Mouse (Mus musculus) embryonic facial prominence, embryonic 12.5 days (tissue): ENCODE data around the gene Odf3. TPM values are rescaled to one million over a fixed set of nuclear protein-coding genes. Genes with fewer than 3 reads are reported as not detected.

Source experiments
- ATAC-seq: fragments of 200-750 bp; cut with Nextera tagmentation; 2 replicates; pipeline ENCODE4 v1.8.0; 2017; ENCODE audit not compliant: insufficient number of reproducible peaks, insufficient read depth, low FRiP score, low TSS enrichment
- H3K27ac ChIP-seq: fragments of 300-500 bp; sonication (generic); 2 replicates; pipeline ENCODE4 v1.5.1; 2016; ENCODE audit warnings: mild to moderate bottlenecking
- H3K27me3 ChIP-seq: fragments of 300-500 bp; sonication (generic); 2 replicates; pipeline ENCODE4 v1.6.1; 2016; ENCODE audit warnings: mild to moderate bottlenecking, moderate library complexity
- H3K36me3 ChIP-seq: fragments of 300-500 bp; sonication (generic); 2 replicates; pipeline ENCODE4 v1.6.1; 2016; ENCODE audit warnings: mild to moderate bottlenecking
- H3K4me1 ChIP-seq: fragments of 300-500 bp; sonication (generic); 2 replicates; pipeline ENCODE4 v1.6.1; 2016
- H3K4me2 ChIP-seq: fragments of 300-500 bp; sonication (generic); replicated peaks from 2 replicates; pipeline ENCODE4 v1.6.1; 2016; ENCODE audit warnings: mild to moderate bottlenecking, moderate library complexity
- H3K4me3 ChIP-seq: fragments of 300-500 bp; sonication (generic); 2 replicates; pipeline ENCODE4 v1.5.1; 2016; ENCODE audit warnings: mild to moderate bottlenecking
- H3K9ac ChIP-seq: fragments of 300-500 bp; sonication (generic); 2 replicates; pipeline ENCODE4 v1.6.1; 2016; ENCODE audit warnings: mild to moderate bottlenecking, moderate library complexity
- H3K9me3 ChIP-seq: fragments of 300-500 bp; sonication (generic); 2 replicates; pipeline ENCODE4 v1.6.1; 2016; ENCODE audit warnings: mild to moderate bottlenecking, moderate library complexity
- whole genome bisulfite sequencing: fragments of 180-500 bp; shearing (Covaris S2); methylation state at CpG from one replicate; pipeline ENCODE4 v1.1.7; 2016; 5-methylcytosine and 5-hydroxymethylcytosine counted together
- polyA plus RNA-seq: library from polyadenylated mRNA; unstranded; fragments of >200 nt; fragmentation: Nextera tagmentation; extraction: Ambion mirVana; gene quantifications from 2 replicates; pipeline ENCODE4 v1.2.1, GENCODE M21; 2016

Gene Odf3
- polyA plus RNA-seq, 1 experiment from 2014 or later: not detected

DNA sequence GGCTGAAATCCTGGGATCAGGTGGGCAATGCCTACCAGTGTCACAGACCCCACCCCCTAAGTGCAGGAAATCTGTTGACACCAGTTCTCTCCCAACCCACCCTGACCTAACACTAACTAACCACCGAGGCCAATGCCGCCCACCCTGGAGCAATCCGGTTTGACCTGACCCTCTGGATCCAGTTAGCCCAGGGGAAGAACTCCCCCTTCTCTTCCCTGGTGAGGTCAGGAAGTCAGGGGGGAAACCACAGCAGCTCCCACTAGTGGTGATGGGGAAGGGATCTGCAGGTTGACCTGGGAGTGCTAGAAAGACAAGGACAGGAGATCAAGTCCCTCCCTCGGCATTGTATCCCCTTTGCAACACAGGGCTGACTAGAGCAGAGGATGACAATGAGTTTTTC is 1.9 kb upstream of the Odf3 start:
- H3K9ac ChIP-seq: no peak overlapping the region
- 29% methylated on average over 4 of the region's 4 CpGs for WGBS
- H3K36me3 ChIP-seq: no peaks in the 10 kb centered on the region
- H3K4me3 ChIP-seq: no peak overlapping the region
- no peak overlapping the region for H3K27ac ChIP-seq
- H3K9me3 ChIP-seq: no peaks in the 10 kb centered on the region
- no peak overlapping the region for H3K4me2 ChIP-seq
- no peak for ATAC-seq
- H3K4me1 ChIP-seq: no peaks in the 10 kb centered on the region; the same call in 1 of the 2 replicates
- H3K27me3 ChIP-seq: peaks cover 26% of the 10 kb centered on the region

DNA sequence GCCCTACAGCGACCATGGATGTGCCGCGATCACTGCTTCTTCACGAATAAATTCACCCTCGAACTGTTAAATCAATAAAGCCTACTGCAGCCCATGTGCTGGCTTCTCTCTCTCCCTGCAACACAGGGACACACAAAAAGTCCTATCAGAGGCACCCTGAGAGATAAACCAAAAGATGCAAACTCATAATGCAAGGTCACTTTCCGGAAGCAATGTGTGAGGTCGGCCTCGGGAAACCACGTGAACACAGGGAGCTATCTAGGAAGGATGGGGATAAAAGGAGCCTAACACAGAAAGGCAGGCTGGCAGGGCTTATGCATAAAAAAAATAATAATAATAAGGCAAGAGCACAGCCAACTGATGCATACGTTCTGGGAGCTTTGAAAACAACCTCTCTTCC is 929 bp upstream of the Odf3 start:
- ATAC-seq: no peak
- H3K27me3 ChIP-seq: peaks cover 16% of the 10 kb centered on the region
- H3K4me1 ChIP-seq: no peaks in the 10 kb centered on the region
- WGBS: 85% methylated on average over 10 of the region's 10 CpGs
- H3K27ac ChIP-seq: no peak overlapping the region
- H3K4me2 ChIP-seq: no peak overlapping the region
- no peak overlapping the region for H3K9ac ChIP-seq
- no peak overlapping the region for H3K4me3 ChIP-seq
- no peaks in the 10 kb centered on the region for H3K9me3 ChIP-seq
- H3K36me3 ChIP-seq: peaks cover 4% of the 10 kb centered on the region

DNA sequence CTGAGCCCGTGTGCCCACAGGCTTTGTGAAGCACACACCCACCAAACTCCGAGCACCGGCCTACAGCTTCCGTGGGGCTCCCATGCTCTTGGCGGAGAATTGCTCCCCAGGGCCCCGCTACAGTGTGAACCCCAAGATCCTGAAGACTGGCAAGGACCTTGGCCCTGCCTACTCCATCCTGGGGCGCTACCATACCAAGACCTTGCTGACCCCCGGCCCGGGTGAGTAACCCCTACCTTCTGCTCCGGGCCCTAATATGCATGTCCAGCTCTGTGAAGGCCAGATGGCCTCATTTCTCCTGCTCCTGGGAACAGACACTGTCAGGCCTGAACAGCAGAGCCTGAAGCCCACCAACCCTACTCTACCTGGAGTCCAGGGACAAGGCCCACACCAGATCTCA is 986 bp downstream of the Odf3 start:
- WGBS: 87% methylated on average over 10 of the region's 10 CpGs
- H3K36me3 ChIP-seq: peaks cover 23% of the 10 kb centered on the region
- H3K4me1 ChIP-seq: no peaks in the 10 kb centered on the region
- H3K4me2 ChIP-seq: no peak overlapping the region
- no peak for ATAC-seq
- H3K9ac ChIP-seq: no peak overlapping the region
- no peak overlapping the region for H3K27ac ChIP-seq
- no peak overlapping the region for H3K4me3 ChIP-seq
- H3K9me3 ChIP-seq: no peaks in the 10 kb centered on the region
- peaks cover 2% of the 10 kb centered on the region; the same call in 1 of the 2 replicates for H3K27me3 ChIP-seq

DNA sequence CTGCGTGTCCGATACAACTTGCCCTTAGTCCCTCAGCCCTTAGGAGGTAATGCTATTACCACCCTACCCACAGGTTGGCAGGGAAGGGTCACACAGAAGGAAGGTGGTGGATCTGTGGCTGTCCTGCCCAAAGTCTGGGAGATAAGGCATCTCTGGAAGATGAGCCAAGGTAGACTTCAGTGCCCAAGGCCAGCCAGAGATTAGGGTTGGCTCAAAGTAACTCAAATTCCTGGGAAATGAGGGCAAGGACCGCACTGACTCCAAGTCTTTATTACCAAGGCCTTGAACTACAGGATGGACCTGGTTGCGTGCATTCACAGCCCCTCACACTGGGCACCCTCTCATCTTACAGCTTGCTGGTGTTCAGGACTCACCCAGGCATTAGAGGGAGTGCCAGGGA is 4.3 kb downstream of the Odf3 start:
- ATAC-seq: no peak
- no peak overlapping the region for H3K4me2 ChIP-seq
- H3K4me1 ChIP-seq: peaks cover 7% of the 10 kb centered on the region
- WGBS: 96% methylated on average over 4 of the region's 4 CpGs
- peaks cover 34% of the 10 kb centered on the region for H3K36me3 ChIP-seq
- H3K9me3 ChIP-seq: no peaks in the 10 kb centered on the region
- no peak overlapping the region for H3K4me3 ChIP-seq
- H3K9ac ChIP-seq: no peak overlapping the region
- no peak overlapping the region for H3K27ac ChIP-seq
- H3K27me3 ChIP-seq: no peaks in the 10 kb centered on the region

DNA sequence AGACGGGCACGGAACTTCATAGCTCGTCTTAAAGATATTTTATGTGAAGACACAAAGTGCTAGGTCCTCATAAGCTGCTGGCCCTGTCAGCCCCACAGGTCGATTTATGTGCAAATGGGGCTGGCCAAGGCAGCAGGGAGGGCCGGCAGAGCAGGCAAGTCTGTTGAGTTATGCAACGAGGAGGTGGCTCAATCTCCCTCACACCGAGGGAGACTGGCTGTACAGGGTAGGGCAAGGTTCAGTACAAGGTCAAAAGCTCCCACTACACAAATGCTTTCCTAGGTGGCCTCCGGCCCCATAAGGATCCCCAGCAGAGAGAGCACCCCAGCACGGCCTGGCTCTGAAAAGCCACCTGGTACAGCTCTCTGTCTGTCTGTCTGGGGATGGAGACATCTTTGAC is 5.8 kb downstream of the Odf3 start:
- Histone ChIP-seq H3K4me2 (no peak overlapping the region), H3K9me3 (no peaks in the 10 kb centered on the region), H3K27ac (no peak overlapping the region), H3K4me3 (no peak overlapping the region), H3K9ac (no peak overlapping the region), H3K27me3 (no peaks in the 10 kb centered on the region), H3K4me1 (peaks cover 14% of the 10 kb centered on the region), H3K36me3 (peaks cover 34% of the 10 kb centered on the region)
- 87% methylated on average over 9 of the region's 9 CpGs for WGBS
- ATAC-seq: no peak

DNA sequence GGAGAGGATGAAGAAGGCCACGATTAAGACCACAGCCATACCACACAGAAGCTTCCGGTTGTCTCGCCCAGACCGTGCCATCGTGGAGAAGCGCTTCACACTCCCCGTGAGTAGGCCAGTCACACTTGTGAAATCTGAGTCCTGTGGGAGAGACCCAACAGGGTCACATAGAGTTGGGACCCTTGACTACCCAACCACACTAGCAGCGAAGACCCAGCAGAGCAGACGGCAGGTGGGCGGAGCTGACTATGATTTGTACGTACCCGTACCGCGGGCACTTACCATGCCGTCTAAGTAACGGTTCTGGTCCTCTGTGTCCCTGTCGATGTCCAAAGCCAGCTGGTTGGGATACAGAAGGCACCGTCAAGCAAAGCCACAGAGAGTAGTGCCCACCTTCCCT is 6.9 kb downstream of the Odf3 start:
- Histone ChIP-seq H3K9ac (no peak overlapping the region), H3K27me3 (no peaks in the 10 kb centered on the region), H3K9me3 (no peaks in the 10 kb centered on the region), H3K36me3 (peaks cover 43% of the 10 kb centered on the region), H3K27ac (no peak overlapping the region), H3K4me2 (no peak overlapping the region), H3K4me1 (peaks cover 21% of the 10 kb centered on the region), H3K4me3 (no peak overlapping the region)
- WGBS: 95% methylated on average over 18 of the region's 18 CpGs
- ATAC-seq: no peak

DNA sequence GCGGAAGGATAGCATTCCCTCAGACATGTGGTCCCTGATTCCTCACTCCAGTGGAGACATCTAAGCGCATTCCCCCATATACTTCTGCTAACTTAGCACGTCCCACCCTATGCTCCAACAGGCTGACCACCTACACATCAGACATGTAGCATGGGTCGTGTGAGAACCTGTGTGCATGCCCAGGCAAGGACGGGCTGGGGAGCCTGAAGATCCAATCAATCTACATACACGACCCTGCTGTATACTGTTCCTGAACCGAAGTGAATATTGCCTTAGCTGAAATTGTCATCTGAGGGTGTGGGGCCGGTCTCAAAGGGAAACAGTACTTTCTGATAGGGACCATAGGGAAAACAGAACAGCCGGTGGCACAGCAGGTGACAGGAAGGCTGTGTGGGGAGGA is 7.6 kb downstream of the Odf3 start:
- WGBS: 79% methylated on average over 9 of the region's 9 CpGs

DNA sequence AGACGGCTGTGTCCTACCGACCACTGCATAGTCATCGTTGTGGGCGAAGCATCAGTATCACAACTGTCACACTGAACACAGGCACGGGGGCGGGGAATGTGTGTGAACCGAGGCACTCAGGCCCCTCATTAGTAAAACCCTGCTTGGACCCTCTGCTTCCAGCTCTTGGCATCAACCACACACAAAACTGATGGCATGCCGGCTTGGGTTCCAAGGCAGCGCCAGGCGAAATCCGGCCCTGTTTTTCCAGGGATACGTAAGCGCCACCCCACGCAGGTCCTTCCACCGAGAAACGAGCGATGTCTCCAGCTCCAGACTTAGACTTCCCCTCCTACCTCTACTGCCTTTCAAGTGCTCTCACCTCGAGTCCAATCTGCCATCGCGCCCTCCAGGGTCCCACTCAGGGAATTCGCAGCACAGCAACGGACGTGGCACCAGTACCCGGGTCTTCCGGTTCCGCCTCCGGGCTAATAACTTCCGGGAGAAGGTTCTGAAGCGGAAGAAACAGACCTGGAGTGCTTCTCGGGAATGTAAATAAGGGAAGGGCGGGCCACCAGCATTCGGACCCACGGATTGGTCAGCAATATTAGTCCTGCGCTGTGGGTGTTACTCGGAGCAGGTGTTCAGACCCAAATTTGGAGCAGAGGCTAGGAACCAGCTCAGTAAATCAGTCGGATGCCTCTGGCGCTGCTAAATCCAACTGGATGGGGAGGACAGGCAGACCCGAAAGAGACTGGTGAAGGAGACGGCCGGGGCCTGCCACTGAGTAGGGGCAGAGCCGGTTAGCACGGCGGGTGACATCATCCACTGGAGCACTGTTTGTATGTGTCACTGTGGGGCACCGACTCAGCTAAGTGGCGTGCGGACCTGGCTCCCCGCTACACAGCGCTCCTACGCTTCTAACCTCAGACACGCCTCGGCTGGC is 8.5 kb downstream of the Odf3 start, which contains the start of gene Gm45785:
Gene Gm45785, minus strand, starts transcription at position 472 of the 925 bp plus-strand sequence.
- no peaks in the 10 kb centered on the region for H3K9me3 ChIP-seq
- ATAC-seq: peak; percentile 61; the same call in 1 of the 2 replicates
- H3K36me3 ChIP-seq: peaks cover 55% of the 10 kb centered on the region
- peak within 1 kb of the TSS; percentile 87 for H3K27ac ChIP-seq
- H3K4me2 ChIP-seq: peak within 1 kb of the TSS; percentile 99
- no peaks in the 10 kb centered on the region for H3K27me3 ChIP-seq
- peak within 1 kb of the TSS; percentile 75 for H3K4me3 ChIP-seq
- H3K4me1 ChIP-seq: peaks cover 21% of the 10 kb centered on the region
- H3K9ac ChIP-seq: peak within 1 kb of the TSS; percentile 89
- 1% methylated on average over 51 of the region's 51 CpGs for WGBS

More for the DNA sequence above, 7.6 kb downstream of the Odf3 start:
- peaks cover 21% of the 10 kb centered on the region for H3K4me1 ChIP-seq
- H3K9ac ChIP-seq: peak overlapping the region; percentile 89
- H3K36me3 ChIP-seq: peaks cover 49% of the 10 kb centered on the region
- H3K27me3 ChIP-seq: no peaks in the 10 kb centered on the region
- no peak overlapping the region for H3K27ac ChIP-seq
- peak overlapping the region; percentile 75 for H3K4me3 ChIP-seq
- no peak for ATAC-seq
- no peaks in the 10 kb centered on the region for H3K9me3 ChIP-seq
- peak overlapping the region; percentile 99 for H3K4me2 ChIP-seq

DNA sequence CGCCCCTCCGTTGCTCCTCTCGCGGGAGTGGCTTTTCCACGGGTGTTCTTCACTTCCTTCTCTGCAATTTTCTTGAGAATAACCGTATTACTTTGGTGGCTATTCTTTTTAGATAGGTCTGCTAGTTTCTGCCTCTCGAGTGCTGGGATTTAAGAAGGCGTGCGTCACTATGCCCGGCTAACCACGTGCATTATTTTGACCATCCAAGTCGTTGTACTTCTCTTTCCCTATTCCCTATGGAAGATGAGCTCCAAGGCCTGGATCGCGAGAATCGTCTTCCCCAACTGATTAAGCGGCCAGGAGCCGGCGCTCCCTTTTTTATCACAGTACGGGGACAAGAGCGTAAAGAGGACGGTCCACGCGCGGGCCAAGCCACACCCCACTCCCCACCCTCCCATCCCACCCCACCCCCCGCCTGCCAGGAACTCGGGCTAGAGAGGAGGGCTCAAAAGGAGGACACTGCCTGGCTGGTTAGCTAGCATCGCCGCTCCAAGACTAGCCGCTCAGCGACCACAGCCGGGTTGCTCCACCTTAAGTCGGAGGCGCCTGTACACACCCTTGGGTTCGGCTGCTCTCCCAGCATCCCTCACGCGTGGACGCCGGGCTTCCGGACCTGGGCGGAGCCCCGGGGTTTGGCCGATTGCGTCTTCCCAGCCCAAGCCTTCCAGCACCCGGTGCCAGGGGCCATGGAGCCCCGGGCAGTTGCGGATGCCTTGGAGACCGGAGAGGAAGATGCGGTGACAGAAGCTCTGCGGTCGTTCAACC is 9.4 kb downstream of the Odf3 start, which contains the start of gene Ric8a:
Gene Ric8a, plus strand, starts transcription at position 173 of the 765 bp plus-strand sequence.
- H3K4me3 ChIP-seq: peak within 1 kb of the TSS; percentile 75

DNA sequence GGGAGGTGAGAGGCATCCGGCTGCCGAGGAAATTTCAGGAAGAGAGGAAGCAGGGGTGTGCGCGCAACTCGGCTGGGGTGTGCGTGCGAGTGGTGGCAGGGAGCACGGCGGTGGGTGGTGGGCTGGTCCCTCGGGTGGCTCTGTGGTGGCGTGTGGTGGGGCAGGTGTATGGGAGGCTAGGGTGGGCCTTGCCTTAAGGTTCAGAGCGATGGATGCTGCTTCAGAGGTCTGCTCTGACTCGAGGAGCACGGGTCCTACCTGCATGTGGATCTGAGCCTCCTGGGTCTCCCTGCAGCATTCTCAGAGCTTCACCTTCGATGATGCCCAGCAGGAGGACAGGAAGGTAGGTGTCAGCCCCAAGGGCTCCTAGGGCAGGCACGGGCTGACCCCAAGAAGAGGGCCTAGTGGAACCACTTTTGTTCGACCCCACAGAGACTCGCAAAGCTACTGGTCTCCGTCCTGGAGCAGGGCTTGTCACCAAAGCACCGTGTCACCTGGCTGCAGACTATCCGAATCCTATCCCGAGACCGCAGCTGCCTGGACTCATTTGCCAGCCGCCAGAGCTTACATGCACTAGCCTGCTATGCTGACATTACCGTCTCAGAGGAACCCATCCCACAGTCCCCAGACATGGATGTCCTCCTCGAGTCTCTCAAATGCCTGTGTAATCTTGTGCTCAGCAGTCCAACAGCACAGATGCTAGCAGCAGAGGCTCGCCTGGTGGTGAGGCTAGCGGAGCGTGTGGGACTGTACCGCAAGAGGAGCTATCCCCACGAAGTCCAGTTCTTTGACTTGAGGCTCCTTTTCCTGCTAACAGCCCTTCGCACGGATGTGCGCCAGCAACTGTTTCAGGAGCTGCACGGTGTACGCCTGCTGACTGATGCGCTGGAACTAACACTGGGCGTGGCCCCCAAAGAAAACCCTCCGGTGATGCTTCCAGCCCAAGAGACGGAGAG is 10.2 kb downstream of the Odf3 start, which contains the start of gene Bet1l:
Gene Bet1l, minus strand, starts transcription at position 28 of the 956 bp plus-strand sequence.
- ATAC-seq: peak; percentile 14

More for the DNA sequence above, 9.4 kb downstream of the Odf3 start, which contains the start of gene Ric8a:
- peak; percentile 74 for ATAC-seq
- peaks cover 57% of the 10 kb centered on the region for H3K36me3 ChIP-seq
- no peaks in the 10 kb centered on the region for H3K27me3 ChIP-seq
- peaks cover 21% of the 10 kb centered on the region for H3K4me1 ChIP-seq
- H3K9me3 ChIP-seq: no peaks in the 10 kb centered on the region
- peak within 1 kb of the TSS; percentile 87 for H3K27ac ChIP-seq
- peak within 1 kb of the TSS; percentile 99 for H3K4me2 ChIP-seq
- under 1% methylated on average over 49 of the region's 50 CpGs for WGBS
- H3K9ac ChIP-seq: peak within 1 kb of the TSS; percentile 89

More for the DNA sequence above, 10.2 kb downstream of the Odf3 start, which contains the start of gene Bet1l:
- 38% methylated on average over 40 of the region's 40 CpGs for WGBS
- Histone ChIP-seq H3K27ac (peak within 1 kb of the TSS; percentile 87), H3K4me2 (peak within 1 kb of the TSS; percentile 99), H3K9me3 (no peaks in the 10 kb centered on the region), H3K36me3 (peaks cover 57% of the 10 kb centered on the region), H3K27me3 (no peaks in the 10 kb centered on the region), H3K4me1 (peaks cover 21% of the 10 kb centered on the region), H3K9ac (peak within 1 kb of the TSS; percentile 89), H3K4me3 (peak within 1 kb of the TSS; percentile 75)
